In the genomic region with DNA sequence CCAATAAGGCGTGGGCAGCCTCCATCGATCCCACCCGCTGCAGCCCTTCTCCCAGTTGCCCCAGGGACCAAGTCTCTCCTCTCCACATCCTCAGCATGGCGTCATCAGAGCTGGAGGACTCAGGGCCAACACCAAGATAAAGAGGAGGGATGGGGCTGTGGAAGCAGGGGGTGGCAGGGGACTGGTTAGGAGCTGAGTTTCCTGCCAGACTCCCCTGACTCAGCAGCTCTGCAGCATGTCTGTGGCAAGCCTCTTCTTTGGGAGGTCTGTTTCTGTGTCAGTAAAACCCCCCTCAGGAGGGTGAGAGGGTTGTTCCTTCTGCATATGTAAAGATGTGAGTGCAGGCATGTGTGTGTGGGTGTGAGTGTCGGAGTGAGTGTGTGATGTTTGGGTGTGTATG, we compare ENCODE assay signal across 30 mouse cellular contexts. TPM values are rescaled to one million over a fixed set of nuclear protein-coding genes. Genes with fewer than 3 reads are reported as not detected.
DNase-seq lines count a peak whose midpoint lies in the region; ATAC-seq and TF ChIP-seq lines count a peak whose summit lies in the region.
"Had no signal": no experiment of that assay in that cellular context is flagged by ENCODE, and none has a peak within 500 bp of the region (broad histone marks: within the 10 kb centered on the region; RNA-seq: fewer than 3 reads in every experiment).

No protein-coding gene starts in this region.

- H3K27ac ChIP-seq in forebrain, embryonic 12.5 days: no peak overlapping the region
- H3K27ac ChIP-seq in forebrain, embryonic 11.5 days (ENCODE audit: low read depth, low read length): no peak overlapping the region
- H3K27ac ChIP-seq in midbrain, postnatal 0 days (ENCODE audit: low read depth, low read length): no peak overlapping the region
- no peak overlapping the region for H3K27ac ChIP-seq in midbrain, embryonic 14.5 days (replicated peaks; ENCODE audit: low read depth, low read length)
- H3K27ac ChIP-seq in limb, embryonic 10.5 days: 0 out of 2 replicates have a peak overlapping the region, but pooled peaks have one; percentile 26
- H3K27ac ChIP-seq: macrophage; midbrain, embryonic 12.5 days; neural tube, embryonic 12.5 days had no signal

- H3K4me1 ChIP-seq in forebrain, embryonic 12.5 days: peaks cover 11% of the 10 kb centered on the region; the same call in 1 of the 2 replicates
- H3K4me1 ChIP-seq in forebrain, embryonic 11.5 days (replicated peaks; ENCODE audit: control insufficient read depth, insufficient read depth, low read length): peaks cover 3% of the 10 kb centered on the region; the same call in 1 of the 2 replicates
- H3K4me1 ChIP-seq in midbrain, postnatal 0 days (ENCODE audit: insufficient read depth, low read length): no peaks in the 10 kb centered on the region
- H3K4me1 ChIP-seq in midbrain, embryonic 14.5 days (ENCODE audit: control insufficient read depth, insufficient read depth, low read length): no peaks in the 10 kb centered on the region
- peaks cover 49% of the 10 kb centered on the region for H3K4me1 ChIP-seq in limb, embryonic 10.5 days

- no peak for ATAC-seq in forebrain, embryonic 12.5 days (ENCODE audit: low FRiP score)
- ATAC-seq in forebrain, embryonic 11.5 days (replicated peaks; ENCODE audit: low FRiP score): no peak
- no peak for ATAC-seq in midbrain, postnatal 0 days (ENCODE audit: low FRiP score)
- no peak for ATAC-seq in midbrain, embryonic 14.5 days (ENCODE audit: low FRiP score, low TSS enrichment)
- no peak for ATAC-seq in activated CD4-positive, CD25-positive, alpha-beta regulatory T cell, adult 4 months
- ATAC-seq: forebrain, postnatal 0 days; intestine, postnatal 0 days; Patski had no signal

- H3K27me3 ChIP-seq in forebrain, embryonic 12.5 days: peaks cover 24% of the 10 kb centered on the region
- H3K27me3 ChIP-seq in forebrain, embryonic 11.5 days (ENCODE audit: control insufficient read depth, insufficient read depth, low read length): no peaks in the 10 kb centered on the region
- H3K27me3 ChIP-seq in midbrain, postnatal 0 days (ENCODE audit: insufficient read depth, low read length): no peaks in the 10 kb centered on the region
- no peaks in the 10 kb centered on the region for H3K27me3 ChIP-seq in midbrain, embryonic 14.5 days (ENCODE audit: control insufficient read depth, insufficient read depth, low read length)
- H3K27me3 ChIP-seq in limb, embryonic 10.5 days (ENCODE audit: low read depth, poor library complexity, severe bottlenecking): peaks cover 46% of the 10 kb centered on the region

- no peaks in the 10 kb centered on the region for H3K9me3 ChIP-seq in forebrain, embryonic 12.5 days
- H3K9me3 ChIP-seq in forebrain, embryonic 11.5 days (ENCODE audit: control insufficient read depth, low read length): no peaks in the 10 kb centered on the region
- no peaks in the 10 kb centered on the region for H3K9me3 ChIP-seq in midbrain, postnatal 0 days (ENCODE audit: low read length)
- H3K9me3 ChIP-seq in midbrain, embryonic 14.5 days (ENCODE audit: control insufficient read depth, low read length): no peaks in the 10 kb centered on the region
- H3K9me3 ChIP-seq in limb, embryonic 10.5 days (replicated peaks): no peaks in the 10 kb centered on the region
- H3K9me3 ChIP-seq: midbrain, embryonic 12.5 days; neural tube, embryonic 12.5 days had no signal

- H3K36me3 ChIP-seq in forebrain, embryonic 12.5 days (replicated peaks): no peaks in the 10 kb centered on the region
- no peaks in the 10 kb centered on the region for H3K36me3 ChIP-seq in forebrain, embryonic 11.5 days (ENCODE audit: control insufficient read depth, insufficient read depth, low read length)
- H3K36me3 ChIP-seq in midbrain, postnatal 0 days (ENCODE audit: insufficient read depth, low read length): no peaks in the 10 kb centered on the region
- no peaks in the 10 kb centered on the region for H3K36me3 ChIP-seq in midbrain, embryonic 14.5 days (ENCODE audit: control insufficient read depth, insufficient read depth, low read length)
- no peaks in the 10 kb centered on the region for H3K36me3 ChIP-seq in limb, embryonic 10.5 days
- H3K36me3 ChIP-seq: midbrain, embryonic 12.5 days; neural tube, embryonic 12.5 days had no signal

- no peak overlapping the region for H3K4me2 ChIP-seq in forebrain, embryonic 12.5 days
- no peak overlapping the region for H3K4me2 ChIP-seq in forebrain, embryonic 11.5 days (ENCODE audit: low read depth, low read length, severe bottlenecking)
- no peak overlapping the region for H3K4me2 ChIP-seq in midbrain, postnatal 0 days (ENCODE audit: low read depth, low read length, poor library complexity, severe bottlenecking)
- H3K4me2 ChIP-seq in midbrain, embryonic 14.5 days (ENCODE audit: low read length): no peak overlapping the region
- H3K4me2 ChIP-seq: midbrain, embryonic 12.5 days; neural tube, embryonic 12.5 days had no signal

- peak overlapping the region; percentile 17; the same call in 1 of the 2 replicates for H3K9ac ChIP-seq in forebrain, embryonic 12.5 days
- H3K9ac ChIP-seq in forebrain, embryonic 11.5 days (ENCODE audit: low read length): no peak overlapping the region
- peak overlapping the region; percentile 24; the same call in 1 of the 2 replicates for H3K9ac ChIP-seq in midbrain, postnatal 0 days (replicated peaks; ENCODE audit: low read length, poor library complexity, severe bottlenecking)
- no peak overlapping the region for H3K9ac ChIP-seq in midbrain, embryonic 14.5 days (replicated peaks; ENCODE audit: low read length)
- H3K9ac ChIP-seq: forebrain, postnatal 0 days; midbrain, embryonic 12.5 days; neural tube, embryonic 12.5 days had no signal

- H3K4me3 ChIP-seq in forebrain, embryonic 12.5 days (replicated peaks): no peak overlapping the region
- no peak overlapping the region for H3K4me3 ChIP-seq in forebrain, embryonic 11.5 days (ENCODE audit: low read depth, low read length)
- H3K4me3 ChIP-seq in midbrain, postnatal 0 days (ENCODE audit: low read depth, low read length): no peak overlapping the region
- H3K4me3 ChIP-seq in midbrain, embryonic 14.5 days (replicated peaks; ENCODE audit: low read depth, low read length): no peak overlapping the region
- no peak overlapping the region for H3K4me3 ChIP-seq in limb, embryonic 10.5 days
- H3K4me3 ChIP-seq: midbrain, embryonic 12.5 days; neural tube, embryonic 12.5 days had no signal

- no peak for DNase-seq in forebrain, embryonic 11.5 days (ENCODE audit: low spot score)
- DNase-seq in midbrain, postnatal 0 days (ENCODE audit: low spot score): no peak
- no peak for DNase-seq in midbrain, embryonic 14.5 days
- peak; percentile 44 for DNase-seq in NIH3T3 (ENCODE audit: low read depth)
- no peak for DNase-seq in limb, embryonic 10.5 days (ENCODE audit: low spot score)
- DNase-seq in lung, postnatal 10 days: no peak
- DNase-seq: adrenal gland, adult 2 months; forebrain, postnatal 0 days; heart, postnatal 4 days; kidney, postnatal 36 days; left cerebral cortex, postnatal 4 days; retina, postnatal 1 day; right cerebral cortex, postnatal 4 days; thymus, postnatal 25 days had no signal

- TF ChIP-seq CTCF in midbrain, postnatal 0 days (IDR thresholded peaks at IDR 0.05): no peak

- 66% methylated on average over 5 of the region's 5 CpGs for WGBS in forebrain, embryonic 12.5 days
- 70% methylated on average over 5 of the region's 5 CpGs for WGBS in forebrain, embryonic 11.5 days
- 64% methylated on average over 5 of the region's 5 CpGs for WGBS in midbrain, postnatal 0 days
- WGBS in midbrain, embryonic 14.5 days: 62% methylated on average over 5 of the region's 5 CpGs
- WGBS in limb, embryonic 10.5 days: 66% methylated on average over 5 of the region's 5 CpGs

RNA-seq across cellular contexts. Expression of a gene that starts 7.7 kb away (rescaled TPM):
- 1.2 TPM in 2 replicates for polyA plus RNA-seq in forebrain, embryonic 12.5 days (2016; fragmentation: Nextera tagmentation; extraction: Ambion mirVana)
- polyA plus RNA-seq in forebrain, embryonic 11.5 days (2014; fragmentation: Nextera tagmentation; extraction: Ambion mirVana): 0.83 and 0.90 TPM in 2 replicates
- 0.24 and 0.38 TPM in 2 replicates for total RNA-seq in midbrain, postnatal 0 days (2014; rRNA removed)
- 0.32 and 0.50 TPM in 2 replicates for polyA plus RNA-seq in midbrain, postnatal 0 days (2015; fragmentation: Nextera tagmentation; extraction: Ambion mirVana)
- 0.33 and 0.34 TPM in 2 replicates for polyA plus RNA-seq in midbrain, embryonic 14.5 days (2014; fragmentation: Nextera tagmentation; extraction: Ambion mirVana)
- 0.45 and 0.68 TPM in 2 replicates for polyA plus RNA-seq in limb, embryonic 10.5 days (2016; fragmentation: Nextera tagmentation; extraction: Ambion mirVana)
- under 1 TPM; 0.24 to 0.34 TPM for polyA plus RNA-seq in activated CD4-positive, CD25-positive, alpha-beta regulatory T cell, adult 4 months (2017; shearing (Covaris generic))
- total RNA-seq: gastrocnemius, adult 18-20 months; liver, adult 2 months had no signal
- polyA plus RNA-seq: intestine, postnatal 0 days; liver, adult 2 months; liver, embryonic 16.5 days; macrophage had no signal

RNA-seq across cellular contexts. Expression of a gene that starts 15.0 kb away (rescaled TPM):
- 0.72 and 0.78 TPM in 2 replicates for polyA plus RNA-seq in forebrain, embryonic 12.5 days (2016; fragmentation: Nextera tagmentation; extraction: Ambion mirVana)
- 0.48 TPM in 1 of 2 replicates, not detected in the other for polyA plus RNA-seq in forebrain, embryonic 11.5 days (2014; fragmentation: Nextera tagmentation; extraction: Ambion mirVana)
- 9.0 and 14.4 TPM in 2 replicates for total RNA-seq in midbrain, postnatal 0 days (2014; rRNA removed)
- 23.8 and 23.9 TPM in 2 replicates for polyA plus RNA-seq in midbrain, postnatal 0 days (2015; fragmentation: Nextera tagmentation; extraction: Ambion mirVana)
- polyA plus RNA-seq in midbrain, embryonic 14.5 days (2014; fragmentation: Nextera tagmentation; extraction: Ambion mirVana): 2.4 and 2.7 TPM in 2 replicates
- 0.21 and 0.41 TPM in 2 replicates for polyA plus RNA-seq in limb, embryonic 10.5 days (2016; fragmentation: Nextera tagmentation; extraction: Ambion mirVana)
- 10 to 100 TPM; 20.6 to 24.7 TPM for polyA plus RNA-seq in activated CD4-positive, CD25-positive, alpha-beta regulatory T cell, adult 4 months (2017; shearing (Covaris generic))
- total RNA-seq: adrenal gland, adult 2 months; gastrocnemius, adult 18-20 months; gastrocnemius, postnatal 4 days; heart, postnatal 4 days; liver, adult 2 months had no signal
- polyA plus RNA-seq: adrenal gland, adult 2 months; macrophage; Patski had no signal

RNA-seq across cellular contexts. Expression of a gene that starts 16.2 kb away (rescaled TPM):
- polyA plus RNA-seq in forebrain, embryonic 12.5 days (2016; fragmentation: Nextera tagmentation; extraction: Ambion mirVana): 0.45 and 1.5 TPM in 2 replicates
- polyA plus RNA-seq in forebrain, embryonic 11.5 days (2014; fragmentation: Nextera tagmentation; extraction: Ambion mirVana): not detected in 2 replicates
- total RNA-seq in midbrain, postnatal 0 days (2014; rRNA removed): not detected in 2 replicates
- 0.93 and 1.3 TPM in 2 replicates for polyA plus RNA-seq in midbrain, postnatal 0 days (2015; fragmentation: Nextera tagmentation; extraction: Ambion mirVana)
- polyA plus RNA-seq in midbrain, embryonic 14.5 days (2014; fragmentation: Nextera tagmentation; extraction: Ambion mirVana): 0.68 and 1.4 TPM in 2 replicates
- polyA plus RNA-seq in limb, embryonic 10.5 days (2016; fragmentation: Nextera tagmentation; extraction: Ambion mirVana): not detected in 2 replicates
- polyA plus RNA-seq in activated CD4-positive, CD25-positive, alpha-beta regulatory T cell, adult 4 months (2017; shearing (Covaris generic)): not detected
- total RNA-seq: adrenal gland, adult 2 months; adrenal gland, postnatal 4 days; forebrain, postnatal 0 days; gastrocnemius, adult 18-20 months; gastrocnemius, postnatal 4 days; heart, postnatal 4 days; left cerebral cortex, postnatal 4 days; liver, adult 2 months had no signal
- polyA plus RNA-seq: adrenal gland, adult 2 months; intestine, postnatal 0 days; kidney, embryonic 14.5 days; liver, adult 2 months; liver, embryonic 16.5 days; lung, embryonic 16.5 days; macrophage; neural tube, embryonic 12.5 days; Patski; stomach, embryonic 14.5 days had no signal

RNA-seq across cellular contexts. Expression of a gene that starts 17.6 kb away (rescaled TPM):
- 0.52 and 1.4 TPM in 2 replicates for polyA plus RNA-seq in forebrain, embryonic 12.5 days (2016; fragmentation: Nextera tagmentation; extraction: Ambion mirVana)
- 0.13 and 0.33 TPM in 2 replicates for polyA plus RNA-seq in forebrain, embryonic 11.5 days (2014; fragmentation: Nextera tagmentation; extraction: Ambion mirVana)
- not detected in 2 replicates for total RNA-seq in midbrain, postnatal 0 days (2014; rRNA removed)
- polyA plus RNA-seq in midbrain, postnatal 0 days (2015; fragmentation: Nextera tagmentation; extraction: Ambion mirVana): 0.11 and 0.51 TPM in 2 replicates
- polyA plus RNA-seq in midbrain, embryonic 14.5 days (2014; fragmentation: Nextera tagmentation; extraction: Ambion mirVana): not detected in 2 replicates
- not detected in 2 replicates for polyA plus RNA-seq in limb, embryonic 10.5 days (2016; fragmentation: Nextera tagmentation; extraction: Ambion mirVana)
- not detected for polyA plus RNA-seq in activated CD4-positive, CD25-positive, alpha-beta regulatory T cell, adult 4 months (2017; shearing (Covaris generic))
- total RNA-seq: adrenal gland, adult 2 months; adrenal gland, postnatal 4 days; forebrain, postnatal 0 days; gastrocnemius, adult 18-20 months; heart, postnatal 4 days; liver, adult 2 months had no signal
- polyA plus RNA-seq: adrenal gland, adult 2 months; forebrain, postnatal 0 days; heart, embryonic 16.5 days; intestine, postnatal 0 days; kidney, embryonic 14.5 days; liver, adult 2 months; liver, embryonic 16.5 days; lung, embryonic 16.5 days; macrophage; midbrain, embryonic 12.5 days; neural tube, embryonic 12.5 days; Patski; stomach, embryonic 14.5 days had no signal

RNA-seq across cellular contexts. Expression of a gene that starts 18.6 kb away (rescaled TPM):
- 245 and 256 TPM in 2 replicates for polyA plus RNA-seq in forebrain, embryonic 12.5 days (2016; fragmentation: Nextera tagmentation; extraction: Ambion mirVana)
- 297 and 318 TPM in 2 replicates for polyA plus RNA-seq in forebrain, embryonic 11.5 days (2014; fragmentation: Nextera tagmentation; extraction: Ambion mirVana)
- total RNA-seq in midbrain, postnatal 0 days (2014; rRNA removed): 31.2 and 54.8 TPM in 2 replicates
- 16.8 and 17.0 TPM in 2 replicates for polyA plus RNA-seq in midbrain, postnatal 0 days (2015; fragmentation: Nextera tagmentation; extraction: Ambion mirVana)
- polyA plus RNA-seq in midbrain, embryonic 14.5 days (2014; fragmentation: Nextera tagmentation; extraction: Ambion mirVana): 38.4 and 59.7 TPM in 2 replicates
- polyA plus RNA-seq in limb, embryonic 10.5 days (2016; fragmentation: Nextera tagmentation; extraction: Ambion mirVana): 435 and 481 TPM in 2 replicates
- polyA plus RNA-seq in activated CD4-positive, CD25-positive, alpha-beta regulatory T cell, adult 4 months (2017; shearing (Covaris generic)): 1 to 10 TPM; 1.5 to 2.8 TPM
- polyA plus RNA-seq: macrophage had no signal

Comparison
In these comparisons a context has a peak if more than half of its experiments do, and no peak if none do; other contexts are left out.
1. H3K9ac ChIP-seq: peak in forebrain, embryonic 12.5 days (single experiment) and midbrain, postnatal 0 days (single experiment); none in forebrain, embryonic 11.5 days (single experiment) and midbrain, embryonic 14.5 days (single experiment).